Mouse (Mus musculus): ENCODE measurements at regions not wholly inside any gene's neighbourhood (a gene's known extent, or its start where the extent isn't known, plus 50 kb on each side); places are given as distances from the start of the nearest gene placed in this dataset.

- no peaks in the 10 kb centered on the region for H3K36me3 ChIP-seq (ENCODE audit: control insufficient read depth, insufficient read depth, low read length)
- no peaks in the 10 kb centered on the region for H3K79me2 ChIP-seq (replicated peaks; ENCODE audit: control insufficient read depth, insufficient read depth, low read length)
- H3K27ac ChIP-seq: no peak overlapping the region
- no peak overlapping the region for H3K9ac ChIP-seq (ENCODE audit: low read depth, low read length)
- peak in 1 of 2 experiments; percentile 20 for DNase-seq
- H3K4me1 ChIP-seq (ENCODE audit: control insufficient read depth, insufficient read depth, low read length): no peaks in the 10 kb centered on the region
- H3K4me3 ChIP-seq: no peak overlapping the region
- intact Hi-C loops (cut with DNase I): loop anchor here (5.0 kb wide), 1 partner anchor 486 kb away; no protein-coding TSS in a partner anchor
- TF ChIP-seq CTCF (IDR thresholded peaks at IDR 0.05) (peak; percentile 70), EP300 (IDR thresholded peaks at IDR 0.05; ENCODE audit: insufficient read depth, low read depth, low read length) (no peak)
- H3K27me3 ChIP-seq (ENCODE audit: control insufficient read depth, insufficient read depth, low read length): no peaks in the 10 kb centered on the region
- 26% methylated on average over 7 of the region's 7 CpGs for WGBS
Observed at GRCm38 (mm10) chr5:18916688-18917285, 310.0 kb upstream of the Magi2 start.

- no peak for DNase-seq
- Histone ChIP-seq H3K4me3 (no peak overlapping the region), H3K79me2 (replicated peaks; ENCODE audit: control insufficient read depth, insufficient read depth, low read length) (no peaks in the 10 kb centered on the region), H3K27me3 (ENCODE audit: control insufficient read depth, insufficient read depth, low read length) (no peaks in the 10 kb centered on the region), H3K9ac (ENCODE audit: low read depth, low read length) (no peak overlapping the region), H3K36me3 (ENCODE audit: control insufficient read depth, insufficient read depth, low read length) (no peaks in the 10 kb centered on the region), H3K27ac (no peak overlapping the region), H3K4me1 (ENCODE audit: control insufficient read depth, insufficient read depth, low read length) (no peaks in the 10 kb centered on the region)
- intact Hi-C loops (cut with DNase I): no loop called here
- TF ChIP-seq POLR2A (IDR thresholded peaks at IDR 0.05; ENCODE audit: insufficient read depth, low read depth, low read length): no peak
- no peak for TF ChIP-seq CTCF (IDR thresholded peaks at IDR 0.05)
- TF ChIP-seq EP300 (IDR thresholded peaks at IDR 0.05; ENCODE audit: insufficient read depth, low read depth, low read length): no peak
- WGBS: 66% methylated on average over 4 of the region's 4 CpGs
Observed at GRCm38 (mm10) chr5:18953875-18954474, 272.9 kb upstream of the Magi2 start.

Data from heart, adult 2 months (tissue).